Mouse (Mus musculus) MEL (cell line): ENCODE measurements around the gene Ppp1r12a. TPM values are rescaled to one million over a fixed set of nuclear protein-coding genes. Genes with fewer than 3 reads are reported as not detected.
A peak's percentile ranks its signal among the peaks of the same experiment; 100 is the strongest.

ENCODE experiments used
- DNase-seq: peaks from one replicate; pipeline ENCODE4 v3.0.0; 2011; ENCODE audit warnings: low read depth, low spot score
- H3K27ac ChIP-seq: 2 replicates; pipeline ENCODE4 v1.5.1; 2012; ENCODE audit warnings: low read depth, mild to moderate bottlenecking, control low read depth, low read length, moderate library complexity; ENCODE audit not compliant: control insufficient read depth
- H3K27me3 ChIP-seq, 2 experiments: fragments of 150-350 bp in 1 of 2; sonication (generic) in 1 of 2; 2 replicates each; pipeline ENCODE4 v1.6.1; 2012; ENCODE audit warnings: low read length in 2 of 2, mild to moderate bottlenecking in 2 of 2, improper control_type of control experiment in 1 of 2, moderate library complexity in 1 of 2; ENCODE audit not compliant: insufficient read depth in 2 of 2, control insufficient read depth in 1 of 2
- H3K36me3 ChIP-seq, 2 experiments: 2 replicates each; pipeline ENCODE4 v1.6.1; 2012 to 2014; ENCODE audit warnings: low read length in 2 of 2, improper control_type of control experiment in 1 of 2, inconsistent platforms in 1 of 2, mild to moderate bottlenecking in 1 of 2; ENCODE audit not compliant: insufficient read depth in 2 of 2, control insufficient read depth in 1 of 2
- H3K4me1 ChIP-seq, 2 experiments: fragments of 150-350 bp in 1 of 2; sonication (generic) in 1 of 2; 2 replicates each; pipeline ENCODE4 v1.6.1; 2012; ENCODE audit warnings: low read length in 2 of 2, improper control_type of control experiment in 1 of 2, mild to moderate bottlenecking in 1 of 2; ENCODE audit not compliant: insufficient read depth in 2 of 2, control insufficient read depth in 1 of 2
- H3K4me3 ChIP-seq, 2 experiments: fragments of 150-350 bp in 1 of 2; sonication (generic) in 1 of 2; 2 replicates each; pipeline ENCODE4 v1.5.1; 2012; ENCODE audit warnings: low read depth in 2 of 2, low read length in 2 of 2, mild to moderate bottlenecking in 2 of 2, moderate library complexity in 2 of 2, control low read depth in 1 of 2, improper control_type of control experiment in 1 of 2; ENCODE audit not compliant: control insufficient read depth in 1 of 2, insufficient read depth in 1 of 2
- H3K79me2 ChIP-seq: 2 replicates; pipeline ENCODE4 v1.6.1; 2012; ENCODE audit warnings: mild to moderate bottlenecking, low read length, moderate library complexity; ENCODE audit not compliant: control insufficient read depth, poor library complexity, insufficient read depth
- H3K9ac ChIP-seq: 2 replicates; pipeline ENCODE4 v1.6.1; 2012; ENCODE audit warnings: low read depth, mild to moderate bottlenecking, control low read depth, low read length, moderate library complexity; ENCODE audit not compliant: control insufficient read depth, poor library complexity, severe bottlenecking
- H3K9me3 ChIP-seq: fragments of 150-350 bp; sonication (generic); replicated peaks from 2 replicates; pipeline ENCODE4 v1.6.1; 2012; ENCODE audit warnings: mild to moderate bottlenecking, low read length, improper control_type of control experiment, moderate library complexity; ENCODE audit not compliant: insufficient read depth
- BHLHE40 ChIP-seq: IDR thresholded peaks from 2 replicates; pipeline ENCODE4 v1.6.1; 2012; ENCODE audit warnings: low read depth, mild to moderate bottlenecking, inconsistent platforms, low read length, improper control_type of control experiment, borderline replicate concordance
- CHD2 ChIP-seq: IDR thresholded peaks from 2 replicates; pipeline ENCODE4 v1.6.1; 2011; ENCODE audit warnings: low read length, improper control_type of control experiment
- CTCF ChIP-seq, 3 experiments: IDR thresholded peaks in 2 of 3; conservative IDR thresholded peaks in 1 of 3; 2 replicates each; pipeline ENCODE4 v1.5.1; 2011 to 2012; ENCODE audit warnings: low read length in 3 of 3, low read depth in 2 of 3, mild to moderate bottlenecking in 2 of 3, improper control_type of control experiment in 1 of 3, inconsistent platforms in 1 of 3, mixed read lengths in 1 of 3, moderate library complexity in 1 of 3; ENCODE audit not compliant: control insufficient read depth in 1 of 3, insufficient read depth in 1 of 3, poor library complexity in 1 of 3, severe bottlenecking in 1 of 3
- ELF1 ChIP-seq: IDR thresholded peaks from 2 replicates; pipeline ENCODE4 v1.6.1; 2014; ENCODE audit warnings: low read depth, mild to moderate bottlenecking, inconsistent platforms, low read length, improper control_type of control experiment, moderate library complexity
- EP300 ChIP-seq, 2 experiments: IDR thresholded peaks; 2 replicates each; pipeline ENCODE4 v1.6.1; 2011; ENCODE audit warnings: improper control_type of control experiment in 2 of 2, low read length in 2 of 2, low read depth in 1 of 2, mild to moderate bottlenecking in 1 of 2
- ETS1 ChIP-seq: IDR thresholded peaks from 2 replicates; pipeline ENCODE4 v1.6.1; 2012; ENCODE audit warnings: low read depth, mild to moderate bottlenecking, inconsistent platforms, low read length, improper control_type of control experiment, moderate library complexity
- GABPA ChIP-seq: IDR thresholded peaks from 2 replicates; pipeline ENCODE4 v1.6.1; 2012; ENCODE audit warnings: low read depth, mild to moderate bottlenecking, inconsistent platforms, low read length, improper control_type of control experiment, moderate library complexity
- GATA1 ChIP-seq: IDR thresholded peaks from 2 replicates; pipeline ENCODE4 v1.6.1; 2011; ENCODE audit warnings: low read depth, low read length, improper control_type of control experiment
- HCFC1 ChIP-seq: IDR thresholded peaks from 2 replicates; pipeline ENCODE4 v1.6.1; 2012; ENCODE audit warnings: low read depth, mild to moderate bottlenecking, inconsistent platforms, low read length, improper control_type of control experiment, moderate library complexity
- JUND ChIP-seq: IDR thresholded peaks from 2 replicates; pipeline ENCODE4 v1.6.1; 2011; ENCODE audit warnings: low read depth, mild to moderate bottlenecking, improper control_type of control experiment, low read length
- KAT2A ChIP-seq: conservative IDR thresholded peaks from 2 replicates; pipeline ENCODE4 v1.6.1; 2012; ENCODE audit warnings: low read depth, low read length, improper control_type of control experiment, inconsistent platforms
- MAX ChIP-seq: IDR thresholded peaks from 2 replicates; pipeline ENCODE4 v1.6.1; 2011; ENCODE audit warnings: low read length, improper control_type of control experiment
- MEF2A ChIP-seq: IDR thresholded peaks from 2 replicates; pipeline ENCODE4 v1.6.1; 2014; ENCODE audit warnings: low read depth, mild to moderate bottlenecking, inconsistent platforms, low read length, improper control_type of control experiment; ENCODE audit not compliant: poor library complexity, insufficient replicate concordance, severe bottlenecking; ENCODE audit errors: extremely low read depth
- MXI1 ChIP-seq: IDR thresholded peaks from 2 replicates; pipeline ENCODE4 v1.6.1; 2011; ENCODE audit warnings: mild to moderate bottlenecking, low read depth, low read length, improper control_type of control experiment
- MYB ChIP-seq: IDR thresholded peaks from 2 replicates; pipeline ENCODE4 v1.6.1; 2011; ENCODE audit warnings: mild to moderate bottlenecking, low read depth, low read length, improper control_type of control experiment
- MYC ChIP-seq: IDR thresholded peaks from 2 replicates; pipeline ENCODE4 v1.6.1; 2011; ENCODE audit warnings: low read depth, mild to moderate bottlenecking, low read length, improper control_type of control experiment, moderate library complexity
- NELFE ChIP-seq: IDR thresholded peaks from 2 replicates; pipeline ENCODE4 v1.6.1; 2011; ENCODE audit warnings: low read depth, low read length, improper control_type of control experiment
- NRF1 ChIP-seq: IDR thresholded peaks from 2 replicates; pipeline ENCODE4 v1.6.1; 2014; ENCODE audit warnings: low read depth, mild to moderate bottlenecking, inconsistent platforms, low read length, improper control_type of control experiment, moderate library complexity; ENCODE audit not compliant: poor library complexity, insufficient read depth, severe bottlenecking
- POLR2A ChIP-seq, 2 experiments: IDR thresholded peaks; 2 replicates each; pipeline ENCODE4 v1.6.1; 2011 to 2012; ENCODE audit warnings: low read length in 2 of 2, mild to moderate bottlenecking in 2 of 2, control low read depth in 1 of 2, improper control_type of control experiment in 1 of 2, low read depth in 1 of 2, moderate library complexity in 1 of 2; ENCODE audit not compliant: control insufficient read depth in 1 of 2, insufficient read depth in 1 of 2, poor library complexity in 1 of 2
- POLR2AphosphoS2 ChIP-seq: IDR thresholded peaks from 2 replicates; pipeline ENCODE4 v1.6.1; 2011; ENCODE audit warnings: low read length, improper control_type of control experiment
- POLR2AphosphoS5 ChIP-seq: IDR thresholded peaks from 2 replicates; pipeline ENCODE4 v1.6.1; 2012; ENCODE audit warnings: low read depth, borderline replicate concordance, mild to moderate bottlenecking, inconsistent platforms, low read length, moderate library complexity, mixed read lengths
- RAD21 ChIP-seq: IDR thresholded peaks from 2 replicates; pipeline ENCODE4 v1.6.1; 2011; ENCODE audit warnings: mild to moderate bottlenecking, low read depth, low read length, improper control_type of control experiment
- RCOR1 ChIP-seq: IDR thresholded peaks from 2 replicates; pipeline ENCODE4 v1.6.1; 2012; ENCODE audit warnings: low read depth, mild to moderate bottlenecking, inconsistent platforms, low read length, improper control_type of control experiment
- SIN3A ChIP-seq: IDR thresholded peaks from 2 replicates; pipeline ENCODE4 v1.6.1; 2012; ENCODE audit warnings: low read length, improper control_type of control experiment, inconsistent platforms
- SMC3 ChIP-seq: IDR thresholded peaks from 2 replicates; pipeline ENCODE4 v1.6.1; 2011; ENCODE audit warnings: low read depth, low read length, improper control_type of control experiment
- TAL1 ChIP-seq: IDR thresholded peaks from 2 replicates; pipeline ENCODE4 v1.6.1; 2012; ENCODE audit warnings: mild to moderate bottlenecking, inconsistent platforms, low read length, moderate library complexity, mixed read lengths
- TBP ChIP-seq: IDR thresholded peaks from 2 replicates; pipeline ENCODE4 v1.8.0; 2011; ENCODE audit warnings: low read depth, low read length, improper control_type of control experiment
- TCF12 ChIP-seq: IDR thresholded peaks from 2 replicates; pipeline ENCODE4 v1.6.1; 2014; ENCODE audit warnings: low read depth, mild to moderate bottlenecking, inconsistent platforms, low read length, improper control_type of control experiment, moderate library complexity
- UBTF ChIP-seq: IDR thresholded peaks from 2 replicates; pipeline ENCODE4 v1.6.1; 2012; ENCODE audit warnings: low read depth, mild to moderate bottlenecking, inconsistent platforms, low read length, improper control_type of control experiment, moderate library complexity, borderline replicate concordance; ENCODE audit not compliant: insufficient read depth
- ZC3H11A ChIP-seq: IDR thresholded peaks from 2 replicates; pipeline ENCODE4 v1.6.1; 2012; ENCODE audit warnings: low read depth, mild to moderate bottlenecking, inconsistent platforms, low read length, improper control_type of control experiment
- ZMIZ1 ChIP-seq: IDR thresholded peaks from 2 replicates; pipeline ENCODE4 v1.6.1; 2012; ENCODE audit warnings: low read depth, mild to moderate bottlenecking, inconsistent platforms, low read length, improper control_type of control experiment, moderate library complexity
- ZNF384 ChIP-seq: IDR thresholded peaks from 2 replicates; pipeline ENCODE4 v1.6.1; 2012; ENCODE audit warnings: low read depth, mild to moderate bottlenecking, inconsistent platforms, low read length, improper control_type of control experiment
- polyA plus RNA-seq, 2 experiments: library from polyadenylated mRNA; stranded (reverse) in 1 of 2; unstranded in 1 of 2; fragments of >175 nt in 1 of 2; fragments of >200 nt in 1 of 2; gene quantifications; 2 replicates each; pipeline versions ENCODE4 v1.2.1 to v1.2.4; 2012; ENCODE audit warnings: low replicate concordance in 2 of 2, low read depth in 1 of 2; ENCODE audit not compliant: insufficient read length in 2 of 2, insufficient read depth in 1 of 2, missing spikeins in 1 of 2
- total RNA-seq: library from RNA; depleted of rRNA; stranded (reverse); fragments of 300-350 nt; gene quantifications from 2 replicates; pipeline ENCODE4 v1.2.3, GENCODE M21; 2012

Ppp1r12a gene
- total and polyA plus RNA-seq, 3 experiments: 46.5 to 86.6 (median 59.1) TPM

DNA sequence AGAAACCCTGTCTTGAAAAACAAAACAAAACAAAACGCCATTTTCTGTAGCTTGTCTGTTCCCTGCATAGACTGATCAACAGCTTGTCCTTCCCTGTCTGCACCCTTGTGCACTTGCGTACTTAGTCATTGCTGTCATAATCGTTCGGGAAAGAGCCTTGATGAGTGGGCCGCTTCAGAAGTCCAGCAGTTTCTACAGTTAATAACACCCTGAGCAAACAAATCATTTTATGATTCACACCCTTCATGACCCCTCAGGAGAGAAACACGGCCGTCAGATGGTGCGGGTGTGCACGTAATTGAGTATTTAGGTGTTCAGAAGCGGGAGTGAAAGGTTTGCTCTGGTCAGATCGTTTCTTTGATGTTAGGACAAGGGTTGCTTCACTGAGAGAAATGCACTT, 137.8 kb downstream of the Ppp1r12a start:
- Histone ChIP-seq H3K4me1 (no peaks in the 10 kb centered on the region), H3K36me3 (no peaks in the 10 kb centered on the region), H3K9ac (no peak overlapping the region), H3K27me3 (no peaks in the 10 kb centered on the region), H3K79me2 (no peaks in the 10 kb centered on the region), H3K9me3 (no peaks in the 10 kb centered on the region), H3K27ac (no peak overlapping the region), H3K4me3 (no peak overlapping the region)
- TF ChIP-seq ZNF384 (no peak), BHLHE40 (no peak), EP300 (IDR thresholded peaks at IDR 0.05; ENCODE audit: low read depth in 1 of 2, low read length in 2 of 2) (no peak), TAL1 (no peak), NELFE (no peak), ELF1 (no peak), RAD21 (no peak), MYB (no peak), POLR2AphosphoS5 (no peak)
- no peak for DNase-seq

GRCm38 (mm10) chr10:108300843-108301242, 138.8 kb downstream of the Ppp1r12a start:
- Histone ChIP-seq H3K36me3 (no peaks in the 10 kb centered on the region), H3K27ac (no peak overlapping the region), H3K9ac (no peak overlapping the region), H3K4me1 (no peaks in the 10 kb centered on the region), H3K79me2 (no peaks in the 10 kb centered on the region), H3K9me3 (no peaks in the 10 kb centered on the region), H3K4me3 (peak overlapping the region; percentile 25 to 39; a peak in 3 of 4 replicates), H3K27me3 (no peaks in the 10 kb centered on the region)
- DNase-seq: peak; percentile 77
- TF ChIP-seq BHLHE40 (no peak), JUND (no peak), CTCF (IDR thresholded peaks at IDR 0.05 in 2 of 3, conservative IDR thresholded peaks at IDR 0.05 in 1 of 3; ENCODE audit: control insufficient read depth in 1 of 3, insufficient read depth in 1 of 3, low read depth in 2 of 3, low read length in 3 of 3, poor library complexity in 1 of 3, severe bottlenecking in 1 of 3) (peak; percentile 38 to 77 (median 77)), KAT2A (no peak), POLR2AphosphoS2 (no peak), ZC3H11A (peak; percentile 91), GATA1 (peak; percentile 62), ZNF384 (peak; percentile 75), SMC3 (peak; percentile 92), MYC (no peak), MXI1 (0 out of 2 replicates have a peak, but pooled peaks have one; percentile 6), ETS1 (no peak), GABPA (no peak), NRF1 (peak; percentile 70), TBP (no peak), TCF12 (no peak), EP300 (IDR thresholded peaks at IDR 0.05; ENCODE audit: low read depth in 1 of 2, low read length in 2 of 2) (no peak), MYB (no peak), ZMIZ1 (no peak), SIN3A (0 out of 2 replicates have a peak, but pooled peaks have one; percentile 24), MAX (no peak), ELF1 (no peak), RCOR1 (no peak), CHD2 (no peak), TAL1 (no peak), MEF2A (no peak), POLR2AphosphoS5 (no peak), RAD21 (peak; percentile 86), POLR2A (IDR thresholded peaks at IDR 0.05; ENCODE audit: control insufficient read depth in 1 of 2, insufficient read depth in 1 of 2, low read depth in 1 of 2, low read length in 2 of 2, poor library complexity in 1 of 2) (no peak), UBTF (no peak), HCFC1 (no peak)
